Mouse (Mus musculus) limb, embryonic 14.5 days (tissue): ENCODE measurements around the gene Arhgap15. TPM values are rescaled to one million over a fixed set of nuclear protein-coding genes. Genes with fewer than 3 reads are reported as not detected.
A peak's percentile ranks its signal among the peaks of the same experiment; 100 is the strongest.

Experiments used
- ATAC-seq: fragments of 200-750 bp; cut with Nextera tagmentation; 2 replicates; pipeline ENCODE4 v1.8.0; 2017; ENCODE audit warnings: low read depth, moderate number of reproducible peaks, moderate TSS enrichment; ENCODE audit not compliant: low FRiP score
- DNase-seq: peaks from one replicate; pipeline ENCODE4 v3.0.0-alpha.2; 2015; ENCODE audit warnings: low spot score
- H3K27ac ChIP-seq: fragments of 300-500 bp; sonication (generic); replicated peaks from 2 replicates; pipeline ENCODE4 v1.5.1; 2014; ENCODE audit warnings: low read depth, mild to moderate bottlenecking, low read length, moderate library complexity, mixed read lengths
- H3K27me3 ChIP-seq: fragments of 300-500 bp; sonication (generic); 2 replicates; pipeline ENCODE4 v1.6.1; 2014; ENCODE audit warnings: low read length, mixed read lengths; ENCODE audit not compliant: control insufficient read depth, insufficient read depth
- H3K36me3 ChIP-seq: fragments of 300-500 bp; sonication (generic); 2 replicates; pipeline ENCODE4 v1.6.1; 2014; ENCODE audit warnings: mild to moderate bottlenecking, low read length, moderate library complexity, mixed read lengths; ENCODE audit not compliant: control insufficient read depth, insufficient read depth
- H3K4me1 ChIP-seq: fragments of 300-500 bp; sonication (generic); 2 replicates; pipeline ENCODE4 v1.6.1; 2014; ENCODE audit warnings: antibody characterized with exemption, low read length, mixed read lengths; ENCODE audit not compliant: control insufficient read depth, insufficient read depth
- H3K4me2 ChIP-seq: fragments of 300-500 bp; sonication (generic); replicated peaks from 2 replicates; pipeline ENCODE4 v1.6.1; 2014; ENCODE audit warnings: low read depth, mild to moderate bottlenecking, low read length, moderate library complexity; ENCODE audit not compliant: severe bottlenecking
- H3K4me3 ChIP-seq: fragments of 300-500 bp; sonication (generic); replicated peaks from 2 replicates; pipeline ENCODE4 v1.5.1; 2014; ENCODE audit warnings: low read length
- H3K9ac ChIP-seq: fragments of 300-500 bp; sonication (generic); 2 replicates; pipeline ENCODE4 v1.6.1; 2014; ENCODE audit warnings: mild to moderate bottlenecking, low read depth, low read length, moderate library complexity; ENCODE audit not compliant: severe bottlenecking
- H3K9me3 ChIP-seq: fragments of 300-500 bp; sonication (generic); 2 replicates; pipeline ENCODE4 v1.6.1; 2016; ENCODE audit warnings: low read length; ENCODE audit not compliant: control insufficient read depth
- POLR2A ChIP-seq: fragments of 200-500 bp; IDR thresholded peaks from 2 replicates; pipeline ENCODE4 v1.8.0; 2012; ENCODE audit warnings: inconsistent platforms, mild to moderate bottlenecking, moderate library complexity, borderline replicate concordance; ENCODE audit not compliant: insufficient read depth, insufficient read length; ENCODE audit errors: extremely low read depth
- WGBS: fragments of 180-500 bp; shearing (Covaris S2); extraction: QIAGEN DNeasy Blood & Tissue Kit; methylation state at CpG from one replicate; pipeline ENCODE4 v1.1.7; 2014; 5-methylcytosine and 5-hydroxymethylcytosine counted together
- polyA plus RNA-seq, 2 experiments: library from polyadenylated mRNA; depleted of rRNA in 1 of 2; stranded (reverse) in 1 of 2; unstranded in 1 of 2; fragments of >200 nt; fragmentation: Nextera tagmentation in 1 of 2; extraction: Ambion mirVana in 1 of 2; gene quantifications; 2 replicates each; pipeline versions ENCODE4 v1.2.1 to v1.2.3; 2012 to 2014

The Arhgap15 gene
- polyA plus RNA-seq, 2 experiments, result 1.4 to 2.9 TPM

- no peaks in the 10 kb centered on the region for H3K36me3 ChIP-seq
- no peak for TF ChIP-seq POLR2A
- no peaks in the 10 kb centered on the region for H3K4me1 ChIP-seq
- no peak overlapping the region for H3K9ac ChIP-seq
- peaks cover 8% of the 10 kb centered on the region; the same call in 1 of the 2 replicates for H3K27me3 ChIP-seq
- no peaks in the 10 kb centered on the region for H3K9me3 ChIP-seq
- H3K27ac ChIP-seq, result no peak overlapping the region
- no peak overlapping the region for H3K4me2 ChIP-seq
- ATAC-seq, result no peak
- H3K4me3 ChIP-seq, result no peak overlapping the region
- WGBS, result 27% methylated on average over 3 of the region's 3 CpGs
- no peak for DNase-seq
Observed at GRCm38 (mm10) chr2:43782157-43782556, 33.5 kb downstream of the Arhgap15 start.

GRCm38 (mm10) chr2:43783759-43784735 is 35.4 kb downstream of the Arhgap15 start:
- Histone ChIP-seq H3K9me3 (no peaks in the 10 kb centered on the region), H3K4me1 (no peaks in the 10 kb centered on the region), H3K27ac (no peak overlapping the region), H3K27me3 (peaks cover 8% of the 10 kb centered on the region; the same call in 1 of the 2 replicates), H3K36me3 (no peaks in the 10 kb centered on the region), H3K4me3 (no peak overlapping the region), H3K9ac (no peak overlapping the region), H3K4me2 (no peak overlapping the region)
- no peak for TF ChIP-seq POLR2A
- WGBS, result 69% methylated on average over 7 of the region's 7 CpGs
- no peak for ATAC-seq
- no peak for DNase-seq

GRCm38 (mm10) chr2:43786101-43786500 is 37.5 kb downstream of the Arhgap15 start:
- ATAC-seq (no peak), DNase-seq (no peak)
- Histone ChIP-seq H3K4me1 (no peaks in the 10 kb centered on the region), H3K9ac (no peak overlapping the region), H3K4me3 (no peak overlapping the region), H3K27ac (no peak overlapping the region), H3K9me3 (no peaks in the 10 kb centered on the region), H3K36me3 (no peaks in the 10 kb centered on the region), H3K4me2 (no peak overlapping the region), H3K27me3 (peaks cover 8% of the 10 kb centered on the region; the same call in 1 of the 2 replicates)
- WGBS, result 21% methylated on average over 3 of the region's 3 CpGs
- TF ChIP-seq POLR2A, result no peak

GRCm38 (mm10) chr2:43787141-43787540 is 38.5 kb downstream of the Arhgap15 start:
- Histone ChIP-seq H3K4me1 (no peaks in the 10 kb centered on the region), H3K9me3 (no peaks in the 10 kb centered on the region), H3K27ac (no peak overlapping the region), H3K9ac (no peak overlapping the region), H3K4me3 (no peak overlapping the region), H3K36me3 (no peaks in the 10 kb centered on the region), H3K4me2 (no peak overlapping the region), H3K27me3 (peaks cover 8% of the 10 kb centered on the region; the same call in 1 of the 2 replicates)
- no peak for ATAC-seq
- peak; percentile 49 for DNase-seq
- TF ChIP-seq POLR2A, result no peak
- WGBS, result 48% methylated on average over 12 of the region's 12 CpGs

GRCm38 (mm10) chr2:43788484-43788883 is 39.9 kb downstream of the Arhgap15 start:
- WGBS, result 19% methylated on average over 8 of the region's 8 CpGs
- H3K27ac ChIP-seq, result no peak overlapping the region
- peaks cover 6% of the 10 kb centered on the region; the same call in 1 of the 2 replicates for H3K27me3 ChIP-seq
- DNase-seq (no peak), ATAC-seq (no peak)
- H3K4me1 ChIP-seq, result no peaks in the 10 kb centered on the region
- H3K4me3 ChIP-seq, result no peak overlapping the region
- H3K9ac ChIP-seq, result no peak overlapping the region
- H3K4me2 ChIP-seq, result no peak overlapping the region
- TF ChIP-seq POLR2A, result no peak
- no peaks in the 10 kb centered on the region for H3K36me3 ChIP-seq
- H3K9me3 ChIP-seq, result no peaks in the 10 kb centered on the region
